Mouse (Mus musculus): ENCODE data around the gene Etv6. TPM values are rescaled to one million over a fixed set of nuclear protein-coding genes. Genes with fewer than 3 reads are reported as not detected.

Gene Etv6
- polyA plus RNA-seq, 2 experiments: 13.9 to 16.5 TPM

DNA sequence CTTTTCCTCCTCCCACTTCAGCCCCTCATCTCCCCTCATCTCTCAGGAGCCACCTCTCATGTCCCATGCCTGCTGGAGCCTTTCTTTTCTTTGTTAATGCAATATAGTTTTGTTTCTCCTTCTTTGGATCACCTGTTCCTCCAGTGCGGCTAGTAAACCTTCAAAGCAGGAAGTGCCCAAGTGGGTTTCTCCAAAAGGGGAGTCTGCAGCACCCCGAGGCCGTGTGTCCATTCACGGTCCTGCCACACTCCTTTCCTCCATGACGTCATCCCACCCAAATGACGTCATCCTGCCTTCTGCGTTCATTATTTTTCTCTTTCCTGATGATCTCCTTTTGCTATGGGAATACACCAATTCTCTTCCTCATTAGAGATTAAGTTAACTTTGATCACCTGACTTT, 20.1 kb downstream of the Etv6 start:
- Histone ChIP-seq H3K4me3 (replicated peaks; ENCODE audit: low read length) (no peak overlapping the region), H3K9me3 (ENCODE audit: control insufficient read depth, low read length) (no peaks in the 10 kb centered on the region), H3K4me1 (ENCODE audit: control insufficient read depth, insufficient read depth, low read length) (no peaks in the 10 kb centered on the region; the same call in 1 of the 2 replicates), H3K36me3 (ENCODE audit: control insufficient read depth, insufficient read depth, low read length) (no peaks in the 10 kb centered on the region; the same call in 1 of the 2 replicates), H3K4me2 (replicated peaks; ENCODE audit: low read depth, low read length, severe bottlenecking) (no peak overlapping the region), H3K9ac (ENCODE audit: low read depth, low read length, severe bottlenecking) (no peak overlapping the region), H3K27me3 (ENCODE audit: control insufficient read depth, insufficient read depth, low read length) (no peaks in the 10 kb centered on the region), H3K27ac (replicated peaks; ENCODE audit: low read depth, low read length) (no peak overlapping the region)
- WGBS: 72% methylated on average over 7 of the region's 7 CpGs
- no peak for TF ChIP-seq POLR2A (IDR thresholded peaks at IDR 0.05; ENCODE audit: borderline replicate concordance, extremely low read depth, insufficient read depth, insufficient read length)
- ATAC-seq (ENCODE audit: low FRiP score, low read depth) (no peak), DNase-seq (ENCODE audit: low spot score) (no peak)

DNA sequence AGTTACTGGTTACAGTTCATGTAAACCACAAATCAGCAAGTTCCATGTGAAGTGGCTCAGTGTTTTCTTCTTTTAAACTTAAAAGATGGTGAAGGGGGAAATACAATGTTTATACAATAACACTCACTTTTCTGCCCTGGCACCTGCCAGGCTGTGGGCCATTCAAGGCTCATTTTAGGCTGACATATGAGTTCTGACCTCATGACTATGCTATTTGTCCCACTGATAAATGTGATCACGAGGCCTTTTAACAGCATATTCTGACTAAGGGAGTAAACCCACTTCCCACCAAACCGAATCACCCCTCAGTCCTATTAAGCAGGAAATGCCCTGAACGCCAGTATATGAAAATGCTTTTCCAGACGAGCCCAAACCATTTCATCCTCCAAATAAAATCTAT, 23.0 kb downstream of the Etv6 start:
- Histone ChIP-seq H3K9ac (ENCODE audit: low read depth, low read length, severe bottlenecking) (no peak overlapping the region), H3K9me3 (ENCODE audit: control insufficient read depth, low read length) (no peaks in the 10 kb centered on the region), H3K4me3 (replicated peaks; ENCODE audit: low read length) (no peak overlapping the region), H3K27me3 (ENCODE audit: control insufficient read depth, insufficient read depth, low read length) (no peaks in the 10 kb centered on the region), H3K4me2 (replicated peaks; ENCODE audit: low read depth, low read length, severe bottlenecking) (no peak overlapping the region), H3K36me3 (ENCODE audit: control insufficient read depth, insufficient read depth, low read length) (no peaks in the 10 kb centered on the region; the same call in 1 of the 2 replicates), H3K4me1 (ENCODE audit: control insufficient read depth, insufficient read depth, low read length) (no peaks in the 10 kb centered on the region; the same call in 1 of the 2 replicates), H3K27ac (replicated peaks; ENCODE audit: low read depth, low read length) (no peak overlapping the region)
- TF ChIP-seq POLR2A (IDR thresholded peaks at IDR 0.05; ENCODE audit: borderline replicate concordance, extremely low read depth, insufficient read depth, insufficient read length): no peak
- 53% methylated on average over 4 of the region's 4 CpGs for WGBS
- ATAC-seq (ENCODE audit: low FRiP score, low read depth) (no peak), DNase-seq (ENCODE audit: low spot score) (no peak)

DNA sequence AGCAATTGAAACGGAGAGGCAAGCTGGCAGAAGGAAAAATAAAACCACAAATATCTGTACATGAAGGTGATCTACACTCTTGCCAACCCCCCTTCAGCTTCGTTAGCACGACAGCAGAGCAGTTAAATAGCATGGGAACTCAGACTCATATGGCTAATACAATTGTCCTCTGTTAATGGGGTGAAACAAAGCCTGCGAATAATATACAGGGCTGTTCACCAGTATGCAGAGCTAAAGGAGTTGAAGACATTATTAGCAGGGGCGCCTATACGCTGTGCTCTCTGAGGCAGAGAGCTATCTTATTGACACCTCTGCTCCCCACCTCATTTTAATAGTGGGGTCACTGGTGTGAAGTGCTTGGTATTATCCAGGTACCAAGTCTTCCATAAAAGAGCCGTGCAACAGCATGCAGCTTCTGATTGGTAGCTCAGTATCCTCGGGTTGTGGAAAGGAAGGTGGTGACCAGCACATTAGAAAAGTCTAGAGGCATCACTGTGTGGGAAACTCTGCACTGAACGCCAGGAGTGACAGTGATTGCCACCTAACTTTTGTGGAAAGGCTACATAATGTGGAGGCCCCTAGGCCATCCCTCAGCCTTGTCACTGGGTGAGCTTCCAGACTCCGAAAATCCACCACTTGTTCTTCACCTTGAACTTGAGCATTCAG, 23.5 kb downstream of the Etv6 start:
- Histone ChIP-seq H3K27me3 (ENCODE audit: control insufficient read depth, insufficient read depth, low read length) (no peaks in the 10 kb centered on the region), H3K27ac (replicated peaks; ENCODE audit: low read depth, low read length) (no peak overlapping the region)
- WGBS: 62% methylated on average over 10 of the region's 10 CpGs

DNA sequence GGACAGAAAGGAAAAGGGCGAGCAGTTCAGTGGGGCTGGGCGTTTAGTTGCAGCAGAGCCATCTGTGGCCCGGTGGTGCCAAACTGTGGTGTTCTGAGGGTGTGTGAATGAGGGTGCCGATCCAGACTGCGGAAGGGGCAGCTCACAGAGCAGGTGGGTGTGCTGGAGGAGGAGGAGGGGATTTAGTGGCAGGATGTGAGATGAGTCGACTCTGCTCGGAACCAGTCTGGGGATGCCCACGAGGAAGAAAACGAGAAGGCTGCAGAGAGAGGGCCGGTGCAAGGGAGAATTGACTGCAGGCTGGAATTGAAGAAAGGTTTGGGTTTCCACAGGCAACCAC, 24.0 kb downstream of the Etv6 start:
- Histone ChIP-seq H3K4me3 (replicated peaks; ENCODE audit: low read length) (no peak overlapping the region), H3K9ac (ENCODE audit: low read depth, low read length, severe bottlenecking) (no peak overlapping the region), H3K27ac (replicated peaks; ENCODE audit: low read depth, low read length) (no peak overlapping the region), H3K4me2 (replicated peaks; ENCODE audit: low read depth, low read length, severe bottlenecking) (no peak overlapping the region), H3K9me3 (ENCODE audit: control insufficient read depth, low read length) (no peaks in the 10 kb centered on the region), H3K4me1 (ENCODE audit: control insufficient read depth, insufficient read depth, low read length) (no peaks in the 10 kb centered on the region), H3K36me3 (ENCODE audit: control insufficient read depth, insufficient read depth, low read length) (no peaks in the 10 kb centered on the region; the same call in 1 of the 2 replicates), H3K27me3 (ENCODE audit: control insufficient read depth, insufficient read depth, low read length) (no peaks in the 10 kb centered on the region)
- no peak for TF ChIP-seq POLR2A (IDR thresholded peaks at IDR 0.05; ENCODE audit: borderline replicate concordance, extremely low read depth, insufficient read depth, insufficient read length)
- WGBS: 58% methylated on average over 10 of the region's 10 CpGs
- ATAC-seq (ENCODE audit: low FRiP score, low read depth) (no peak), DNase-seq (ENCODE audit: low spot score) (no peak)

More for the DNA sequence above, 23.5 kb downstream of the Etv6 start:
- ATAC-seq (ENCODE audit: low FRiP score, low read depth): no peak
- TF ChIP-seq POLR2A (IDR thresholded peaks at IDR 0.05; ENCODE audit: borderline replicate concordance, extremely low read depth, insufficient read depth, insufficient read length): no peak
- H3K4me3 ChIP-seq (replicated peaks; ENCODE audit: low read length): no peak overlapping the region
- no peaks in the 10 kb centered on the region for H3K9me3 ChIP-seq (ENCODE audit: control insufficient read depth, low read length)
- H3K9ac ChIP-seq (ENCODE audit: low read depth, low read length, severe bottlenecking): no peak overlapping the region
- no peaks in the 10 kb centered on the region; the same call in 1 of the 2 replicates for H3K36me3 ChIP-seq (ENCODE audit: control insufficient read depth, insufficient read depth, low read length)
- DNase-seq (ENCODE audit: low spot score): no peak
- no peak overlapping the region for H3K4me2 ChIP-seq (replicated peaks; ENCODE audit: low read depth, low read length, severe bottlenecking)
- H3K4me1 ChIP-seq (ENCODE audit: control insufficient read depth, insufficient read depth, low read length): no peaks in the 10 kb centered on the region; the same call in 1 of the 2 replicates

DNA sequence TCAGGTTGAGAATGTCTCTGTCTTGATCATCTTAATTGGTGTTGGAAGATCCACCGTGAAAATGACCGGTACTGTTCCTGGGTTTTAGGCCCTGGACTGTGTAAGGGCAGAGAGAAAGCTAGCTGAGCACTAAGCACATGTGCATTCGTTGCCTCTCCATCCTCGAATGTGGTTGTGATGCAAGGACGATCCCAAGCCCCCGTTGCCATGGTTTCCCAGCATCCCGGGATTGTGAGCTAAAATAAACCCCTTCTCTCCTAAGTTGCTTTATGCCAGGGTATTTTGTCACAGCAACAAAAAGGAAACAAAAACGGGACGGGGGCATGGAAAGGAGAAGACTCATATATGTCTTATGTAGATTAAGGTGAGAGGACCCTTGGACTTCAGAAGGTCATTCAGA, 24.5 kb downstream of the Etv6 start:
- no peak overlapping the region for H3K9ac ChIP-seq (ENCODE audit: low read depth, low read length, severe bottlenecking)
- no peak for DNase-seq (ENCODE audit: low spot score)
- WGBS: 86% methylated on average over 9 of the region's 9 CpGs
- no peaks in the 10 kb centered on the region for H3K9me3 ChIP-seq (ENCODE audit: control insufficient read depth, low read length)
- no peaks in the 10 kb centered on the region for H3K4me1 ChIP-seq (ENCODE audit: control insufficient read depth, insufficient read depth, low read length)
- H3K27me3 ChIP-seq (ENCODE audit: control insufficient read depth, insufficient read depth, low read length): no peaks in the 10 kb centered on the region
- no peak for ATAC-seq (ENCODE audit: low FRiP score, low read depth)
- no peak for TF ChIP-seq POLR2A (IDR thresholded peaks at IDR 0.05; ENCODE audit: borderline replicate concordance, extremely low read depth, insufficient read depth, insufficient read length)
- H3K4me2 ChIP-seq (replicated peaks; ENCODE audit: low read depth, low read length, severe bottlenecking): no peak overlapping the region
- H3K27ac ChIP-seq (replicated peaks; ENCODE audit: low read depth, low read length): no peak overlapping the region
- H3K4me3 ChIP-seq (replicated peaks; ENCODE audit: low read length): no peak overlapping the region
- no peaks in the 10 kb centered on the region for H3K36me3 ChIP-seq (ENCODE audit: control insufficient read depth, insufficient read depth, low read length)
